Mouse (Mus musculus) midbrain, embryonic 14.5 days (tissue): ENCODE measurements at regions not wholly inside any gene's neighbourhood (a gene's known extent, or its start where the extent isn't known, plus 50 kb on each side); places are given as distances from the start of the nearest gene placed in this dataset.
A peak's percentile ranks its signal among the peaks of the same experiment; 100 is the strongest.

ENCODE experiments used
- ATAC-seq: fragments of 200-750 bp; cut with Nextera tagmentation; 2 replicates; pipeline ENCODE4 v1.8.0; 2017; ENCODE audit warnings: moderate number of reproducible peaks, moderate library complexity; ENCODE audit not compliant: low FRiP score, low TSS enrichment
- DNase-seq: peaks from one replicate; pipeline ENCODE4 v3.0.0-alpha.2; 2015
- H3K27ac ChIP-seq: fragments of 300-500 bp; sonication (generic); replicated peaks from 2 replicates; pipeline ENCODE4 v1.5.1; 2014; ENCODE audit warnings: mild to moderate bottlenecking, low read depth, low read length, moderate library complexity
- H3K27me3 ChIP-seq: fragments of 300-500 bp; sonication (generic); 2 replicates; pipeline ENCODE4 v1.6.1; 2014; ENCODE audit warnings: low read length, control low read depth, mixed read lengths; ENCODE audit not compliant: control insufficient read depth, insufficient read depth
- H3K36me3 ChIP-seq: fragments of 300-500 bp; sonication (generic); 2 replicates; pipeline ENCODE4 v1.6.1; 2014; ENCODE audit warnings: low read length, control low read depth; ENCODE audit not compliant: control insufficient read depth, insufficient read depth
- H3K4me1 ChIP-seq: fragments of 300-500 bp; sonication (generic); 2 replicates; pipeline ENCODE4 v1.6.1; 2014; ENCODE audit warnings: mild to moderate bottlenecking, antibody characterized with exemption, low read length, control low read depth; ENCODE audit not compliant: control insufficient read depth, insufficient read depth
- H3K4me2 ChIP-seq: fragments of 300-500 bp; sonication (generic); 2 replicates; pipeline ENCODE4 v1.6.1; 2014; ENCODE audit warnings: mild to moderate bottlenecking, low read length, moderate library complexity
- H3K4me3 ChIP-seq: fragments of 300-500 bp; sonication (generic); replicated peaks from 2 replicates; pipeline ENCODE4 v1.5.1; 2014; ENCODE audit warnings: low read depth, low read length
- H3K9ac ChIP-seq: fragments of 300-500 bp; sonication (generic); replicated peaks from 2 replicates; pipeline ENCODE4 v1.6.1; 2014; ENCODE audit warnings: mild to moderate bottlenecking, low read length, moderate library complexity
- H3K9me3 ChIP-seq: fragments of 300-500 bp; sonication (generic); 2 replicates; pipeline ENCODE4 v1.6.1; 2016; ENCODE audit warnings: low read length, control low read depth, mixed read lengths; ENCODE audit not compliant: control insufficient read depth
- WGBS: fragments of 180-500 bp; shearing (Covaris S2); extraction: QIAGEN DNeasy Blood & Tissue Kit; methylation state at CpG from one replicate; pipeline ENCODE4 v1.1.7; 2014; 5-methylcytosine and 5-hydroxymethylcytosine counted together

- Histone ChIP-seq H3K9me3 (no peaks in the 10 kb centered on the region), H3K4me3 (no peak overlapping the region), H3K4me2 (no peak overlapping the region), H3K36me3 (no peaks in the 10 kb centered on the region), H3K9ac (no peak overlapping the region), H3K27me3 (no peaks in the 10 kb centered on the region), H3K4me1 (no peaks in the 10 kb centered on the region), H3K27ac (no peak overlapping the region)
- DNase-seq: no peak
- no peak for ATAC-seq
- 88% methylated on average over 3 of the region's 3 CpGs for WGBS
These were observed 236.8 kb downstream of the Ipo11 start for GRCm38 (mm10) chr13:106699957-106700356.

DNA sequence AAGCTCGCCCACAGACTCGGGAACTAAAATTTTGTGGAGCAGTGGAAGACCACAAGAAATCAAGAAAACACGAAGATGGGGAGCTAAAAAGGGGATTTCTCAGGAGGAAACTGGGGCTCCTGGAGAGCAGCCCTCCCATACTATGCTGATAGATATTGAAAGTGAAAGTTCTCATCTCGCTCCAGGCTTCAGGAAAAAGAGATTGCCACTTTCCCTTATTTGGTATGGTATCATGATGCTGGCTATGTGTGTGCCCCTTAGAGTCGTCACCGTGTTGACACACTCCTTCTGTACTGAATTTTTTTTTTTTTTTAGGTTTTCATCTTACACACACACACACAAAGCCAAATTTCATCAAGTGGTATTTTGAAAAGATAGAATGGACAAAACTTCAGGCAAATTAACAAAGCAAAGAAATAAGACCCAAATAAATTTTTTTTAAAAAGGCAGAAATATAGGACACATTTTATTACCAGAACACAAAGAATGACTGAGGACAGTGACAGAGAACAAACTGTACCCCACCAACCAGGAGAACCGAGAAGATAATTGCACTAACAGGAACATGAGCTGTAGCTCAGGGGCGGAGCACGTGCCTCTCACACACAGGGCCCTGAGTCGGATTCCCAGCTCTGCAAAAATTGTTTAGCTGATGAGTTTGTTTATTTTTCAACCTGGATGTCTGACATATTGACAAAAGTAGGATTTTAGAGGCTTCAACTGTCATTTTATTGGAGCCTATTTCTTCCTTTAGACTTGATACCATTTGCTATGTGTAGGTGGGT lies 244.8 kb downstream of the Ipo11 start:
- Histone ChIP-seq H3K4me2 (no peak overlapping the region), H3K27ac (no peak overlapping the region), H3K36me3 (no peaks in the 10 kb centered on the region), H3K9me3 (no peaks in the 10 kb centered on the region), H3K27me3 (no peaks in the 10 kb centered on the region), H3K4me3 (no peak overlapping the region), H3K9ac (no peak overlapping the region), H3K4me1 (no peaks in the 10 kb centered on the region)
- 84% methylated on average over 10 of the region's 10 CpGs for WGBS
- DNase-seq: no peak
- no peak for ATAC-seq

GRCm38 (mm10) chr13:106690125-106690524 lies 246.6 kb downstream of the Ipo11 start:
- DNase-seq (no peak), ATAC-seq (no peak)
- Histone ChIP-seq H3K9ac (no peak overlapping the region), H3K4me2 (no peak overlapping the region), H3K27me3 (no peaks in the 10 kb centered on the region), H3K27ac (no peak overlapping the region), H3K36me3 (no peaks in the 10 kb centered on the region), H3K9me3 (no peaks in the 10 kb centered on the region), H3K4me1 (no peaks in the 10 kb centered on the region), H3K4me3 (no peak overlapping the region)
- 48% methylated on average over 3 of the region's 3 CpGs for WGBS

GRCm38 (mm10) chr13:106689618-106690017 lies 247.1 kb downstream of the Ipo11 start:
- H3K4me2 ChIP-seq: no peak overlapping the region
- ATAC-seq: no peak
- H3K9ac ChIP-seq: no peak overlapping the region
- DNase-seq: peak; percentile 18
- no peak overlapping the region for H3K4me3 ChIP-seq
- no peak overlapping the region for H3K27ac ChIP-seq
- H3K27me3 ChIP-seq: no peaks in the 10 kb centered on the region
- H3K36me3 ChIP-seq: no peaks in the 10 kb centered on the region
- WGBS: 56% methylated on average over 2 of the region's 2 CpGs
- no peaks in the 10 kb centered on the region for H3K9me3 ChIP-seq
- no peaks in the 10 kb centered on the region for H3K4me1 ChIP-seq

DNA sequence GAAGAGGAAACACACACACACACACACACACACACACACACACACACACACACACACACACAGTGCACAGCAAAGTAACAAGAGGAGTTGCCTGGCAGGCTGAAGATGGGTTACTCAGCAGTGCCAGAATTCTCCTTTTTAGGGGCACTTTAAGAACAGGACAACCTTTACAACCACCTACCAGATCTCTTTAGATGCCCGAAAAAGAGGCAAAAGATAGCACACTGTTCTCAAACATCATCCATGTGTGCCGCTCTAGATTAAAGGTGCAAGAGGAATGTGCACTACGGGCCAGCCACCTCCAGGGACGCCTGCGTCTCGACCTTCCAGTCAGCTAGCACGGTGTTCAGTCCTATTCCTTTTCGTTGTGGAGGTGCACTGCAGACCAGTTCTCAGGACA lies 247.7 kb downstream of the Ipo11 start:
- H3K9ac ChIP-seq: no peak overlapping the region
- WGBS: 86% methylated on average over 8 of the region's 8 CpGs
- no peak overlapping the region for H3K4me3 ChIP-seq
- ATAC-seq (no peak), DNase-seq (no peak)
- no peaks in the 10 kb centered on the region for H3K9me3 ChIP-seq
- H3K27ac ChIP-seq: no peak overlapping the region
- no peak overlapping the region for H3K4me2 ChIP-seq
- no peaks in the 10 kb centered on the region for H3K36me3 ChIP-seq
- no peaks in the 10 kb centered on the region for H3K27me3 ChIP-seq
- no peaks in the 10 kb centered on the region for H3K4me1 ChIP-seq

- Histone ChIP-seq H3K36me3 (no peaks in the 10 kb centered on the region), H3K27me3 (no peaks in the 10 kb centered on the region), H3K4me1 (no peaks in the 10 kb centered on the region), H3K4me2 (no peak overlapping the region), H3K9me3 (no peaks in the 10 kb centered on the region), H3K4me3 (no peak overlapping the region), H3K9ac (no peak overlapping the region), H3K27ac (no peak overlapping the region)
- DNase-seq (no peak), ATAC-seq (no peak)
- WGBS: 89% methylated on average over 5 of the region's 5 CpGs
These were observed 267.1 kb downstream of the Ipo11 start for GRCm38 (mm10) chr13:106669665-106670064.

- no peak overlapping the region for H3K9ac ChIP-seq
- WGBS: 90% methylated on average over 1 of the region's 1 CpGs
- no peak for DNase-seq
These were observed 274.6 kb downstream of the Ipo11 start for GRCm38 (mm10) chr13:106662195-106662594.

GRCm38 (mm10) chr13:106649363-106649762 lies 287.4 kb downstream of the Ipo11 start:
- peak; percentile 40; the same call in 1 of the 2 replicates for ATAC-seq
- Histone ChIP-seq H3K4me1 (no peaks in the 10 kb centered on the region), H3K27me3 (no peaks in the 10 kb centered on the region), H3K9me3 (no peaks in the 10 kb centered on the region), H3K27ac (no peak overlapping the region), H3K36me3 (no peaks in the 10 kb centered on the region), H3K9ac (no peak overlapping the region), H3K4me3 (no peak overlapping the region), H3K4me2 (no peak overlapping the region)
- peak; percentile 9 for DNase-seq

More at GRCm38 (mm10) chr13:106662195-106662594, 274.6 kb downstream of the Ipo11 start:
- Histone ChIP-seq H3K9me3 (no peaks in the 10 kb centered on the region), H3K4me1 (no peaks in the 10 kb centered on the region), H3K4me2 (no peak overlapping the region), H3K27ac (no peak overlapping the region), H3K36me3 (no peaks in the 10 kb centered on the region), H3K4me3 (no peak overlapping the region), H3K27me3 (no peaks in the 10 kb centered on the region)
- no peak for ATAC-seq

- Histone ChIP-seq H3K27me3 (no peaks in the 10 kb centered on the region), H3K4me2 (no peak overlapping the region), H3K4me3 (no peak overlapping the region), H3K9ac (no peak overlapping the region), H3K36me3 (no peaks in the 10 kb centered on the region), H3K9me3 (no peaks in the 10 kb centered on the region), H3K27ac (no peak overlapping the region), H3K4me1 (no peaks in the 10 kb centered on the region)
- WGBS: 73% methylated on average over 5 of the region's 5 CpGs
- no peak for ATAC-seq
- DNase-seq: peak; percentile 9
These were observed 293.3 kb downstream of the Ipo11 start for GRCm38 (mm10) chr13:106643302-106643975.
